Mouse (Mus musculus): Measurements from ENCODE around the gene Pik3r6. TPM values are rescaled to one million over a fixed set of nuclear protein-coding genes. Genes with fewer than 3 reads are reported as not detected.

The Pik3r6 gene
- polyA plus RNA-seq, 1 experiment from 2014 or later: 1.3 TPM

DNA sequence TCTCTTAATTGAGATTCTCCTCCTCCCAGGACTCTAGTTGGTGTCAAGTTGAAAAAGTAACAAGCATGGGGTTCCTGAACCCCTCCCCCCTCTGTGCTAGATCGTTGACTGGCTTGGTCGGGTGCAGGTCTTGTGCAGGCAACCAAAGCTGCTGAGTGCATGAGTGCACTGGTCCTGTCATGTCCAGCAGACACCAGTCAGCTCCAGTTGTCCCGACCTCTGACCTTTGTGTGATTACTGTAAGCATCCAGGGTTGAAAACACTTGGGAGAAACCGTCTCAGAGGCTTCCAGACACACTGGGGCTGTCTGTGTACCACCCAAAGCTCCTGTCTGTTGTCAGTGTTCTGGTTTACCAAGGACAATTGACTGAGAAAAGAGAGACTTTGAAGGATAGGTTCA lies 47.5 kb downstream of the Pik3r6 start:
- Histone ChIP-seq H3K9me3 (replicated peaks; ENCODE audit: control insufficient read depth, low read length) (no peaks in the 10 kb centered on the region), H3K4me3 (ENCODE audit: low read depth, low read length) (no peak overlapping the region), H3K27me3 (replicated peaks; ENCODE audit: control insufficient read depth, insufficient read depth, low read length) (no peaks in the 10 kb centered on the region), H3K27ac (ENCODE audit: low read depth, low read length) (no peak overlapping the region), H3K9ac (ENCODE audit: low read length) (no peak overlapping the region), H3K4me1 (ENCODE audit: control insufficient read depth, insufficient read depth, low read length) (no peaks in the 10 kb centered on the region), H3K4me2 (ENCODE audit: low read length) (no peak overlapping the region), H3K36me3 (ENCODE audit: control insufficient read depth, insufficient read depth, low read length) (no peaks in the 10 kb centered on the region)
- WGBS: 68% methylated on average over 4 of the region's 4 CpGs
- DNase-seq (ENCODE audit: low spot score) (no peak), ATAC-seq (no peak)

DNA sequence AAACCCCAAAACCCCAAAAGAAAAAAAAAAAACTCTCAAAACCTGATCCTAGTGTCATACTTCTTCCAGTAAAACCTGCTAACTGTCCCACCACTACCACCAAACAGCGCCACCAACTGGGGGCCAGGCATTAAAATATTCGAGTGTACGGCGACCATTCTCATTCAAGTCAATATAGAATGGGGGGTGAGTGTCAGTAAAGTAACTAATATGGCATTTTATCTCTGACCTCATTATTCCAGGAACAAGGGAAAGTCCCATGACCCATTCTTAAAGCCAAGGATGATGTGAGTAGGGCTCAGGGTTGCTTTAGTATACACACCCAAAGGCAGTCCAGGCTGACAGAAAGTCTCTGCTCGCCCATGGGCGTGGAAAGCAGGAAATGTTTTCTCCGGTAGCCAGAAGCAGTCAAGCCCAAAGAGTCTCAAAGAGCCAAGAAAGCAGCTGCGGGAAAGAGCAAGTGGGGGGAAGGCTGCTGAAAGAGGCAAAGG lies 51.2 kb downstream of the Pik3r6 start:
- Histone ChIP-seq H3K4me3 (ENCODE audit: low read depth, low read length) (no peak overlapping the region), H3K27me3 (replicated peaks; ENCODE audit: control insufficient read depth, insufficient read depth, low read length) (0 out of 2 replicates have a peak, but pooled peaks cover 2% of the 10 kb centered on the region), H3K4me2 (ENCODE audit: low read length) (no peak overlapping the region), H3K9me3 (replicated peaks; ENCODE audit: control insufficient read depth, low read length) (no peaks in the 10 kb centered on the region), H3K36me3 (ENCODE audit: control insufficient read depth, insufficient read depth, low read length) (no peaks in the 10 kb centered on the region), H3K27ac (ENCODE audit: low read depth, low read length) (no peak overlapping the region), H3K9ac (ENCODE audit: low read length) (no peak overlapping the region), H3K4me1 (ENCODE audit: control insufficient read depth, insufficient read depth, low read length) (peaks cover 4% of the 10 kb centered on the region; the same call in 1 of the 2 replicates)
- DNase-seq (ENCODE audit: low spot score) (no peak), ATAC-seq (no peak)
- 39% methylated on average over 8 of the region's 8 CpGs for WGBS

DNA sequence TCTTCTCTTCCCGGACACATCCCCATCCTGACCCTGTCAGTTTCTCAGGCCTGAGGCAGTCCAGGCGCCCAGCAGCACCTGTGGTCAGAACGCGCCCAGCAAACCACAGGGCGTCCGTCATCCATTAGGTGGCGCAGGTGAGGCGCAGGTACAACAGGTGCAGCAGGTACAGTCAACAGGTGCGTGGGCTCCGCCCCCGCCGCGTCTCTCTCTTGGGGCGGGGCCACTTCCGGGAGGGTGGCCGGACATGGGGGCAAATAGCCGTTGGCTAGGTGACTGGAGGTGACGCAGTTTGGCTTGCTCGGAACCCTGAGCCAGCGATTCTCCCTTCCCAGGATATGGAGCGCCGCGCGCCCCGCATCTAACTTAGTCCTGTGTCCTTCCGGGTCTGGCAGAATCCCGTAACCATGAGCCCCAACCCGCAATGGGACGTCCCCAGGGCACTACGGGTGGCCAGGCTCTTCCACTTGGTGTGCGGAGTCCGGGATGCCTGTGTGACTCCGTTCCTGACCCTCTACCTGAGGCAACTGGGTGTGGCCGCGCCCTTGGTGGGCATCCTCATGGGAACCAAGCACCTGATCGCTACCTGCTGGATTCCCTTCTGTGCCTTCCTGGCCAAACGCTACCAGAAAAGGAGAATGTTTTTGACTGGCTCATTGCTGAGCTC lies 53.2 kb downstream of the Pik3r6 start, which contains the start of gene Mfsd6l:
Mfsd6l (plus strand) TSS at position 269 of the 667 bp plus-strand sequence.
- no peaks in the 10 kb centered on the region for H3K9me3 ChIP-seq (replicated peaks; ENCODE audit: control insufficient read depth, low read length)
- DNase-seq (ENCODE audit: low spot score): no peak
- no peak within 1 kb of the TSS for H3K4me3 ChIP-seq (ENCODE audit: low read depth, low read length)
- H3K36me3 ChIP-seq (ENCODE audit: control insufficient read depth, insufficient read depth, low read length): no peaks in the 10 kb centered on the region
- peak within 1 kb of the TSS; percentile 23; the same call in 1 of the 2 replicates for H3K4me2 ChIP-seq (ENCODE audit: low read length)
- 6% methylated on average over 37 of the region's 37 CpGs for WGBS
- no peak within 1 kb of the TSS for H3K27ac ChIP-seq (ENCODE audit: low read depth, low read length)
- 0 out of 2 replicates have a peak, but pooled peaks cover 2% of the 10 kb centered on the region for H3K27me3 ChIP-seq (replicated peaks; ENCODE audit: control insufficient read depth, insufficient read depth, low read length)
- no peak within 1 kb of the TSS for H3K9ac ChIP-seq (ENCODE audit: low read length)
- no peak for ATAC-seq
- peaks cover 4% of the 10 kb centered on the region; the same call in 1 of the 2 replicates for H3K4me1 ChIP-seq (ENCODE audit: control insufficient read depth, insufficient read depth, low read length)

DNA sequence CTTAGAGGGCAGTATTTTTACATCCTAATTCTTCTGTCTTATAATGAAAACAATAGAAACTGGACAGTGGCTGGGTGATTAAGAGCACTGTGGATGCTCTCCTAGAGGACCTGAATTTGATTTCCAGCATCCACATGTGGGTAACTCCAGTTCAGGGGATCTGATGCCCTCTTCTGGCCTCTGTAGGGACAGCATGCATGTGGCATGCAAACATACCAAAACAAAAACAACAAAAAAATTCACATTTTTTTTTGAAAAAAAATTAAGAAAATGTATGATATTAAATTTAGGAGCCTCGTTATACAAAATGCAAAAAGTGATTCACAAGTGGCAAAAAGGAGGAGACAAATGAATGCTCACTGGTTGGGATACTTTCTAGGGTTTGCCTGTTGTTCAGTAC lies 56.7 kb downstream of the Pik3r6 start:
- Histone ChIP-seq H3K36me3 (ENCODE audit: control insufficient read depth, insufficient read depth, low read length) (no peaks in the 10 kb centered on the region), H3K9me3 (replicated peaks; ENCODE audit: control insufficient read depth, low read length) (no peaks in the 10 kb centered on the region), H3K4me1 (ENCODE audit: control insufficient read depth, insufficient read depth, low read length) (peaks cover 4% of the 10 kb centered on the region; the same call in 1 of the 2 replicates), H3K27me3 (replicated peaks; ENCODE audit: control insufficient read depth, insufficient read depth, low read length) (0 out of 2 replicates have a peak, but pooled peaks cover 2% of the 10 kb centered on the region), H3K4me2 (ENCODE audit: low read length) (no peak overlapping the region), H3K9ac (ENCODE audit: low read length) (no peak overlapping the region), H3K4me3 (ENCODE audit: low read depth, low read length) (no peak overlapping the region), H3K27ac (ENCODE audit: low read depth, low read length) (no peak overlapping the region)
- ATAC-seq: no peak
- 36% methylated on average over 1 of the region's 1 CpGs for WGBS
- DNase-seq (ENCODE audit: low spot score): no peak

DNA sequence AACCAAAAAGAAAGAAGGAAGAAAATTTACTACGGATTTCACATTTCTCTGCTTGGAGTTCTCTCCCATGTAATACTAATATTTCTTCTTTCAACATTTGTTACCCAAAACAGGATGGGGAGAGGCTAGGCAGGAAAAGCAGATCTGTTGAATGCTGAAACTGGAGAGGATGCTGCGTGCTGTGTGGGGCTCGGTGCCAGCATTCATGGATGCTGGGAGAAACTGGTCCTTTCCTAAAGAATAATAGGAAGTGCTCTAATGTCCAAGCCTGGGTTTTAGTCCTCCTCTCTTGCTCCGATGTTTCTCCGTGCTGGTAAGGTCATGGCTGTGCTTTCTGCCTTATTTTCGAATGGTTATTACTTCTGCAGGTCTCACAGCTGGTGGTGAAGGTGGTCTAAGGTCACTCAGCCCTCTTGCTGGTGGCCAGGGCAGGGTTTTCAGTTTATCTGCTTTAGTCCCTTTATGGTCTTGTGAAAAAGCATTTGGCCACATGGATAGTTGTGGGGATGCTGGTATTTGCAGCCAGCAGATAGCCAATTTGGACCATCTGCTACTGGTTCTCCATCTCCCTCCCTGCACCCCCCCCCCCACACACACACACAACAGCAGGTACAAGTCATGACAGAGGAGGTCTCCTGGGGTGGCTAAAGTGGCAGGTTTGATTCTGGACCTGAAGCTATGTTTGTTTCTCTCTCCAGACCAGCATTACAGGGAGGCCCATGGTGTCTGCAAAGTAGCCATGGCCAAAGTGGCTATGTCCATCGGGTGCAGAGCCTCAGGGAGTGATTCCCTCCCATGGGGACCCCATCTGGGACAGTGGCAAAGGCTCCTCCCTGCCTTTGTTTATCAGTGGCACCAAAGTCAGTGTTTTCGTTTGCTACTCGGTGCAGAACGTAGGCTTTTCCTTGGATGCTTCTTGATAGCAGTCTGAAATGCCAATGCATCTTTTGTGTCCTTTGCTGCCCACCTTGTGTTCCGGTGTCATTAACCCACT lies 59.4 kb downstream of the Pik3r6 start:
- Histone ChIP-seq H3K9ac (ENCODE audit: low read length) (no peak overlapping the region), H3K4me2 (ENCODE audit: low read length) (no peak overlapping the region), H3K36me3 (ENCODE audit: control insufficient read depth, insufficient read depth, low read length) (no peaks in the 10 kb centered on the region), H3K27ac (ENCODE audit: low read depth, low read length) (no peak overlapping the region), H3K27me3 (replicated peaks; ENCODE audit: control insufficient read depth, insufficient read depth, low read length) (no peaks in the 10 kb centered on the region), H3K9me3 (replicated peaks; ENCODE audit: control insufficient read depth, low read length) (no peaks in the 10 kb centered on the region), H3K4me3 (ENCODE audit: low read depth, low read length) (no peak overlapping the region), H3K4me1 (ENCODE audit: control insufficient read depth, insufficient read depth, low read length) (no peaks in the 10 kb centered on the region)
- 76% methylated on average over 11 of the region's 11 CpGs for WGBS
- ATAC-seq: no peak
- no peak for DNase-seq (ENCODE audit: low spot score)

DNA sequence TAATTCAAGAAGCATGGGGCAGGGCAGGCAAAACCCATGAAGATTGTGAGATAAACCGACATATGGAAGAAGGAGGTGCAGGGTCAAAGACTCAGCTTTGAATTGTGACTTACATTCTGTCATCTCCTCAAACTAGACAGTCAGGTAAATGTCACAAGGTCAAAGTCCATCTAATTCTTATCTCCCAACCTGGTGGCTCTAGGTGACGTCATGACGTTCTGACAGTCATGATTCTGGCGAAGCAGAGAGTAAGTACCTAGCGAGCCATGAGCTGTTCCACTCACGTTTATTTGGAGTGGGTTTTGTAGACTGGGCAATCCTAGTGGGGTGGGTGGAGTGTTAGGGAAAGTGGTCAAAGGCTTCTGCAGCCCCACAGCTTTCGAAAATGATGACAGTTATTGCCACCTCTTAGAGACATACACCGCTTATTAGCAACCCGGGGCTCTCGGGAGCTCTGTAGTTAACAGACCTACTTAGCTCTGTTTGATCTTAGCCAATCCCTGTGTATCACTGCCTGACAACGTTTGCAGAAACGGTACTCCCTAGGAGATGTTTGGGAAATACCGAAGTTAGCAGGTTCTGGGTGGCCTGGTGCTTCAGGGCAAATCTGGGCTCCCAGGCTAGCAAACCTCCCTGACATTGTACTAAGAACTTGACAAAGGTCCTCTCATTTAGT lies 61.7 kb downstream of the Pik3r6 start:
- no peaks in the 10 kb centered on the region for H3K4me1 ChIP-seq (ENCODE audit: control insufficient read depth, insufficient read depth, low read length)
- no peak overlapping the region for H3K27ac ChIP-seq (ENCODE audit: low read depth, low read length)
- DNase-seq (ENCODE audit: low spot score): no peak
- no peak overlapping the region for H3K9ac ChIP-seq (ENCODE audit: low read length)
- H3K36me3 ChIP-seq (ENCODE audit: control insufficient read depth, insufficient read depth, low read length): no peaks in the 10 kb centered on the region
- WGBS: 78% methylated on average over 13 of the region's 13 CpGs
- ATAC-seq: no peak
- H3K4me3 ChIP-seq (ENCODE audit: low read depth, low read length): no peak overlapping the region
- H3K27me3 ChIP-seq (replicated peaks; ENCODE audit: control insufficient read depth, insufficient read depth, low read length): no peaks in the 10 kb centered on the region
- no peaks in the 10 kb centered on the region for H3K9me3 ChIP-seq (replicated peaks; ENCODE audit: control insufficient read depth, low read length)
- H3K4me2 ChIP-seq (ENCODE audit: low read length): no peak overlapping the region

DNA sequence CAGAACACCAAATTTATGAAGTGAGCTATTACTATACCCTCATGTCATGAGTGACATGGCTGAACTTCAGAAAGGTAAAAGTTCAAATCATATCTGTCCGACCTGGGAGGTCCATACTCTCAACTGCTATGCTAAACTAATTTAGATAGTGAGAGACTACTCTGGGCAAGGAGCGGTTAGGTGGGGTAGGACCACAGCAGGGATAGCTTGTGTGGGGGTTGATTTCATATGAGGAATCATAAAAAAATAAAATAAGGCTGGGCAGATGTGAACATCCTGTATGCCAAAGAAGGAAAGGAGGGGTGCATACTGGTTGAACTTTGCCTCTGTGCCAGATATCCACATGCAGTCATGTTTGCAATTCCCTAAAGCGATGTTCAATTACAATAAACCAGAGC lies 62.2 kb downstream of the Pik3r6 start:
- H3K9me3 ChIP-seq (replicated peaks; ENCODE audit: control insufficient read depth, low read length): no peaks in the 10 kb centered on the region
- H3K9ac ChIP-seq (ENCODE audit: low read length): no peak overlapping the region
- H3K4me3 ChIP-seq (ENCODE audit: low read depth, low read length): no peak overlapping the region
- no peaks in the 10 kb centered on the region for H3K4me1 ChIP-seq (ENCODE audit: control insufficient read depth, insufficient read depth, low read length)
- no peaks in the 10 kb centered on the region for H3K27me3 ChIP-seq (replicated peaks; ENCODE audit: control insufficient read depth, insufficient read depth, low read length)
- H3K36me3 ChIP-seq (ENCODE audit: control insufficient read depth, insufficient read depth, low read length): no peaks in the 10 kb centered on the region
- no peak overlapping the region for H3K4me2 ChIP-seq (ENCODE audit: low read length)
- WGBS: 87% methylated on average over 3 of the region's 3 CpGs
- DNase-seq (ENCODE audit: low spot score): no peak
- H3K27ac ChIP-seq (ENCODE audit: low read depth, low read length): no peak overlapping the region
- no peak for ATAC-seq

DNA sequence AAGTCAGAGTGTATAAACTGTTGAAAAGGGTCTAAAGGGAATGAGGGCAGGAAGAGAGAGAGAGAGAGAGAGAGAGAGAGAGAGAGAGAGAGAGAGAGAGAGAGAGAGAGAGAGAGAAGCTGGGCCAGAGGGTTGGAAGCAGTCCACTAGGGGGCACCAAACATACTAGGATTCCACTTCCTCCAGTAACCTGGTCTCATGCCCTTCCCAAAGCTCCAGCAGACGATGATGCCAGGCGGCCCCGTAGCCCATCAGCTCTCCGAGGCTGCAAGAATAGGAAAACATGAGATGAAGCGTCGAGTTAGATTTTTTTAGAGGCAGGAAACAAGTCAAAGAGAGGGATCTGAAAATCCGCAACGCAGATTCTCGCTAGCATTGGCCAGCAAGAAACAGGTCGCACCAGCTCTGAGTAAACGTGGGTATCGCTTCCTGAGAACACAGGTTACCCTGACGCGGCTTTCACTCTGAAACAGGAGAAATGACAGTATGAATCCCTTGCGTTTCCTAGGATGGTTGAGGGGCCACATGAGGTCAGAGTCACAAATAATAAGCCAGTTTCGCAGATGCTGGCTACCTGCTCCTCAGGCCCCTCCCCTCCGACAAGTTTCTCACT lies 63.7 kb downstream of the Pik3r6 start:
- Histone ChIP-seq H3K9me3 (replicated peaks; ENCODE audit: control insufficient read depth, low read length) (no peaks in the 10 kb centered on the region), H3K9ac (ENCODE audit: low read length) (peak overlapping the region; percentile 55), H3K27ac (ENCODE audit: low read depth, low read length) (no peak overlapping the region), H3K4me1 (ENCODE audit: control insufficient read depth, insufficient read depth, low read length) (no peaks in the 10 kb centered on the region), H3K4me3 (ENCODE audit: low read depth, low read length) (peak overlapping the region; percentile 27), H3K36me3 (ENCODE audit: control insufficient read depth, insufficient read depth, low read length) (no peaks in the 10 kb centered on the region), H3K4me2 (ENCODE audit: low read length) (peak overlapping the region; percentile 62), H3K27me3 (replicated peaks; ENCODE audit: control insufficient read depth, insufficient read depth, low read length) (no peaks in the 10 kb centered on the region)
- DNase-seq (ENCODE audit: low spot score) (peak; percentile 93), ATAC-seq (peak; percentile 66; the same call in 1 of the 2 replicates)
- 18% methylated on average over 17 of the region's 17 CpGs for WGBS
